Mouse (Mus musculus): Measurements from ENCODE around the gene Mapkapk3. TPM values are rescaled to one million over a fixed set of nuclear protein-coding genes. Genes with fewer than 3 reads are reported as not detected.

Gene Mapkapk3
- total and polyA plus RNA-seq, 3 experiments: 42.3 to 49.9 TPM; not detected in 1

- 0 out of 2 replicates have a peak, but pooled peaks have one; percentile 46 for TF ChIP-seq MAX (IDR thresholded peaks at IDR 0.05; ENCODE audit: low read length)
- peak; percentile 23; the same call in 1 of the 2 replicates for TF ChIP-seq ELF1 (IDR thresholded peaks at IDR 0.05; ENCODE audit: low read depth, low read length)
- no peak for TF ChIP-seq E2F4 (IDR thresholded peaks at IDR 0.05; ENCODE audit: borderline replicate concordance, low read depth, low read length)
- no peak for TF ChIP-seq GATA1 (IDR thresholded peaks at IDR 0.05; ENCODE audit: low read depth, low read length)
- no peak for TF ChIP-seq ZMIZ1 (IDR thresholded peaks at IDR 0.05; ENCODE audit: low read depth, low read length)
- TF ChIP-seq USF1 (IDR thresholded peaks at IDR 0.05; ENCODE audit: low read depth, low read length): no peak
- TF ChIP-seq NELFE (IDR thresholded peaks at IDR 0.05; ENCODE audit: low read depth, low read length): no peak
- no peak for TF ChIP-seq USF2 (IDR thresholded peaks at IDR 0.05; ENCODE audit: borderline replicate concordance in 1 of 2, insufficient read depth in 1 of 2, low read depth in 1 of 2, low read length in 2 of 2)
- 0 out of 2 replicates have a peak, but pooled peaks have one; percentile 17 for TF ChIP-seq SIN3A (IDR thresholded peaks at IDR 0.05; ENCODE audit: low read length)
- peak; percentile 42; the same call in 1 of the 2 replicates for TF ChIP-seq TAL1 (IDR thresholded peaks at IDR 0.05; ENCODE audit: low read length)
- no peak for TF ChIP-seq JUND (IDR thresholded peaks at IDR 0.05; ENCODE audit: low read depth, low read length)
- no peak for TF ChIP-seq KAT2A (conservative IDR thresholded peaks at IDR 0.05; ENCODE audit: low read depth, low read length)
- no peak for TF ChIP-seq MEF2A (IDR thresholded peaks at IDR 0.05; ENCODE audit: extremely low read depth, insufficient replicate concordance, low read depth, low read length, poor library complexity, severe bottlenecking)
- TF ChIP-seq SMC3 (IDR thresholded peaks at IDR 0.05; ENCODE audit: low read depth, low read length): no peak
- peak in 1 of 2 experiments; percentile 48; a peak in 1 of 4 replicates for TF ChIP-seq EP300 (IDR thresholded peaks at IDR 0.05; ENCODE audit: low read depth in 1 of 2, low read length in 2 of 2)
- peak; percentile 38; the same call in 1 of the 2 replicates for TF ChIP-seq RCOR1 (IDR thresholded peaks at IDR 0.05; ENCODE audit: low read depth, low read length)
- no peak for TF ChIP-seq MYB (IDR thresholded peaks at IDR 0.05; ENCODE audit: low read depth, low read length)
Measured at GRCm38 (mm10) chr9:107323558-107323957, 33.9 kb upstream of the Mapkapk3 start (continued).

- Histone ChIP-seq H3K36me3 (ENCODE audit: control insufficient read depth in 1 of 2, insufficient read depth in 2 of 2, low read length in 2 of 2) (peaks cover 0 to 4% of the 10 kb centered on the region in 2 experiments; a peak in 2 of 4 replicates), H3K79me2 (ENCODE audit: control insufficient read depth, insufficient read depth, low read length, poor library complexity) (no peaks in the 10 kb centered on the region), H3K4me3 (ENCODE audit: control insufficient read depth in 1 of 2, insufficient read depth in 1 of 2, low read depth in 2 of 2, low read length in 2 of 2) (no peak overlapping the region), H3K27ac (ENCODE audit: control insufficient read depth, low read depth, low read length) (no peak overlapping the region), H3K9ac (ENCODE audit: control insufficient read depth, low read depth, low read length, poor library complexity, severe bottlenecking) (no peak overlapping the region), H3K9me3 (replicated peaks; ENCODE audit: insufficient read depth, low read length) (no peaks in the 10 kb centered on the region), H3K27me3 (ENCODE audit: control insufficient read depth in 1 of 2, insufficient read depth in 2 of 2, low read length in 2 of 2) (no peaks in the 10 kb centered on the region), H3K4me1 (ENCODE audit: control insufficient read depth in 1 of 2, insufficient read depth in 2 of 2, low read length in 2 of 2) (peaks cover 7 to 8% of the 10 kb centered on the region in 2 experiments)
- no peak for DNase-seq (ENCODE audit: low read depth, low spot score)
- TF ChIP-seq MYC (IDR thresholded peaks at IDR 0.05; ENCODE audit: low read depth, low read length) (no peak), POLR2AphosphoS5 (IDR thresholded peaks at IDR 0.05; ENCODE audit: borderline replicate concordance, low read depth, low read length) (no peak), CHD2 (IDR thresholded peaks at IDR 0.05; ENCODE audit: low read length) (no peak), JUND (IDR thresholded peaks at IDR 0.05; ENCODE audit: low read depth, low read length) (no peak), SMC3 (IDR thresholded peaks at IDR 0.05; ENCODE audit: low read depth, low read length) (no peak), RAD21 (IDR thresholded peaks at IDR 0.05; ENCODE audit: low read depth, low read length) (no peak), HCFC1 (IDR thresholded peaks at IDR 0.05; ENCODE audit: low read depth, low read length) (no peak), MXI1 (IDR thresholded peaks at IDR 0.05; ENCODE audit: low read depth, low read length) (no peak), MAFK (IDR thresholded peaks at IDR 0.05; ENCODE audit: borderline replicate concordance, low read depth, low read length) (no peak), TCF12 (IDR thresholded peaks at IDR 0.05; ENCODE audit: low read depth, low read length) (no peak), ZNF384 (IDR thresholded peaks at IDR 0.05; ENCODE audit: low read depth, low read length) (no peak), MAX (IDR thresholded peaks at IDR 0.05; ENCODE audit: low read length) (no peak), E2F4 (IDR thresholded peaks at IDR 0.05; ENCODE audit: borderline replicate concordance, low read depth, low read length) (no peak), ELF1 (IDR thresholded peaks at IDR 0.05; ENCODE audit: low read depth, low read length) (no peak)
Measured at GRCm38 (mm10) chr9:107322461-107323050, 32.9 kb upstream of the Mapkapk3 start.
